Mouse (Mus musculus): ENCODE measurements around the gene Aldh3b2. TPM values are rescaled to one million over a fixed set of nuclear protein-coding genes. Genes with fewer than 3 reads are reported as not detected.

Aldh3b2 gene
- polyA plus RNA-seq, 1 experiment from 2014 or later = 0.62 TPM

GRCm38 (mm10) chr19:3935032-3935895, 36.9 kb upstream of the Aldh3b2 start, which contains the start of gene Unc93b1:
Gene Unc93b1, plus strand, starts transcription at chr19:3935186.
- Histone ChIP-seq H3K4me2 (peak within 1 kb of the TSS; percentile 94), H3K36me3 (ENCODE audit: insufficient read depth) (no peaks in the 10 kb centered on the region)

GRCm38 (mm10) chr19:3935896-3936850, 36.0 kb upstream of the Aldh3b2 start:
- Histone ChIP-seq H3K36me3 (ENCODE audit: insufficient read depth) (no peaks in the 10 kb centered on the region), H3K9ac (peak overlapping the region; percentile 58), H3K27ac (ENCODE audit: low read depth) (no peak overlapping the region), H3K27me3 (ENCODE audit: insufficient read depth, low read length) (no peaks in the 10 kb centered on the region), H3K4me3 (ENCODE audit: low read depth, low read length) (peak overlapping the region; percentile 50), H3K4me1 (ENCODE audit: insufficient read depth) (peaks cover 9% of the 10 kb centered on the region), H3K9me3 (ENCODE audit: low read depth, low read length) (no peaks in the 10 kb centered on the region), H3K4me2 (peak overlapping the region; percentile 94)
- WGBS = 9% methylated on average over 22 of the region's 22 CpGs
- no peak for TF ChIP-seq CTCF (IDR thresholded peaks at IDR 0.05; ENCODE audit: low read depth)
- DNase-seq (peak; percentile 64), ATAC-seq (ENCODE audit: insufficient read depth) (peak; percentile 26)

More at GRCm38 (mm10) chr19:3935032-3935895, 36.9 kb upstream of the Aldh3b2 start, which contains the start of gene Unc93b1:
- Histone ChIP-seq H3K27me3 (ENCODE audit: insufficient read depth, low read length) (no peaks in the 10 kb centered on the region), H3K27ac (ENCODE audit: low read depth) (no peak within 1 kb of the TSS), H3K4me3 (ENCODE audit: low read depth, low read length) (peak within 1 kb of the TSS; percentile 50), H3K9me3 (ENCODE audit: low read depth, low read length) (no peaks in the 10 kb centered on the region), H3K9ac (peak within 1 kb of the TSS; percentile 58), H3K4me1 (ENCODE audit: insufficient read depth) (peaks cover 10% of the 10 kb centered on the region)
- 7% methylated on average over 41 of the region's 42 CpGs for WGBS
- DNase-seq (peak; percentile 82), ATAC-seq (ENCODE audit: insufficient read depth) (peak; percentile 93)
- TF ChIP-seq CTCF (IDR thresholded peaks at IDR 0.05; ENCODE audit: low read depth) = no peak

GRCm38 (mm10) chr19:3942315-3942714, 29.8 kb upstream of the Aldh3b2 start:
- Histone ChIP-seq H3K27me3 (ENCODE audit: insufficient read depth, low read length) (no peaks in the 10 kb centered on the region), H3K9me3 (ENCODE audit: low read depth, low read length) (no peaks in the 10 kb centered on the region), H3K36me3 (ENCODE audit: insufficient read depth) (no peaks in the 10 kb centered on the region), H3K4me2 (no peak overlapping the region), H3K9ac (no peak overlapping the region), H3K27ac (ENCODE audit: low read depth) (no peak overlapping the region), H3K4me3 (ENCODE audit: low read depth, low read length) (no peak overlapping the region), H3K4me1 (ENCODE audit: insufficient read depth) (no peaks in the 10 kb centered on the region)
- DNase-seq = no peak
- 67% methylated on average over 7 of the region's 7 CpGs for WGBS
- TF ChIP-seq CTCF (IDR thresholded peaks at IDR 0.05; ENCODE audit: low read depth) = no peak
- ATAC-seq (ENCODE audit: insufficient read depth) = no peak

GRCm38 (mm10) chr19:3942986-3943735, 29.0 kb upstream of the Aldh3b2 start:
- no peak overlapping the region for H3K27ac ChIP-seq (ENCODE audit: low read depth)
- no peak for TF ChIP-seq CTCF (IDR thresholded peaks at IDR 0.05; ENCODE audit: low read depth)
- H3K4me3 ChIP-seq (ENCODE audit: low read depth, low read length) = no peak overlapping the region
- H3K4me1 ChIP-seq (ENCODE audit: insufficient read depth) = no peaks in the 10 kb centered on the region
- no peak overlapping the region for H3K9ac ChIP-seq
- H3K36me3 ChIP-seq (ENCODE audit: insufficient read depth) = no peaks in the 10 kb centered on the region
- WGBS = 17% methylated on average over 27 of the region's 27 CpGs
- no peaks in the 10 kb centered on the region for H3K9me3 ChIP-seq (ENCODE audit: low read depth, low read length)
- H3K27me3 ChIP-seq (ENCODE audit: insufficient read depth, low read length) = no peaks in the 10 kb centered on the region
- peak overlapping the region; percentile 45; the same call in 1 of the 2 replicates for H3K4me2 ChIP-seq
- peak; percentile 38 for DNase-seq
- no peak; the same call in 1 of the 2 replicates for ATAC-seq (ENCODE audit: insufficient read depth)

GRCm38 (mm10) chr19:3945872-3946564, 26.1 kb upstream of the Aldh3b2 start:
- no peak for TF ChIP-seq CTCF (IDR thresholded peaks at IDR 0.05; ENCODE audit: low read depth)
- no peak overlapping the region for H3K27ac ChIP-seq (ENCODE audit: low read depth)

GRCm38 (mm10) chr19:3946715-3947114, 25.4 kb upstream of the Aldh3b2 start:
- no peak overlapping the region for H3K4me3 ChIP-seq (ENCODE audit: low read depth, low read length)
- peak; percentile 96 for TF ChIP-seq CTCF (IDR thresholded peaks at IDR 0.05; ENCODE audit: low read depth)
- H3K27me3 ChIP-seq (ENCODE audit: insufficient read depth, low read length) = no peaks in the 10 kb centered on the region
- no peak overlapping the region for H3K27ac ChIP-seq (ENCODE audit: low read depth)
- H3K9ac ChIP-seq = no peak overlapping the region
- H3K4me1 ChIP-seq (ENCODE audit: insufficient read depth) = no peaks in the 10 kb centered on the region
- ATAC-seq (ENCODE audit: insufficient read depth) (peak; percentile 47; the same call in 1 of the 2 replicates), DNase-seq (peak; percentile 86)
- H3K4me2 ChIP-seq = no peak overlapping the region
- 10% methylated on average over 2 of the region's 2 CpGs for WGBS
- no peaks in the 10 kb centered on the region for H3K36me3 ChIP-seq (ENCODE audit: insufficient read depth)
- H3K9me3 ChIP-seq (ENCODE audit: low read depth, low read length) = no peaks in the 10 kb centered on the region

More at GRCm38 (mm10) chr19:3945872-3946564, 26.1 kb upstream of the Aldh3b2 start:
- 23% methylated on average over 10 of the region's 10 CpGs for WGBS
- no peak overlapping the region for H3K4me2 ChIP-seq
- ATAC-seq (ENCODE audit: insufficient read depth) (no peak), DNase-seq (no peak)
- H3K9me3 ChIP-seq (ENCODE audit: low read depth, low read length) = no peaks in the 10 kb centered on the region
- no peak overlapping the region for H3K4me3 ChIP-seq (ENCODE audit: low read depth, low read length)
- no peak overlapping the region for H3K9ac ChIP-seq
- no peaks in the 10 kb centered on the region for H3K4me1 ChIP-seq (ENCODE audit: insufficient read depth)
- no peaks in the 10 kb centered on the region for H3K27me3 ChIP-seq (ENCODE audit: insufficient read depth, low read length)
- H3K36me3 ChIP-seq (ENCODE audit: insufficient read depth) = no peaks in the 10 kb centered on the region

Data from lung, embryonic 14.5 days (tissue).